ENCODE assay signal across 17 mouse cellular contexts in the genomic region with DNA sequence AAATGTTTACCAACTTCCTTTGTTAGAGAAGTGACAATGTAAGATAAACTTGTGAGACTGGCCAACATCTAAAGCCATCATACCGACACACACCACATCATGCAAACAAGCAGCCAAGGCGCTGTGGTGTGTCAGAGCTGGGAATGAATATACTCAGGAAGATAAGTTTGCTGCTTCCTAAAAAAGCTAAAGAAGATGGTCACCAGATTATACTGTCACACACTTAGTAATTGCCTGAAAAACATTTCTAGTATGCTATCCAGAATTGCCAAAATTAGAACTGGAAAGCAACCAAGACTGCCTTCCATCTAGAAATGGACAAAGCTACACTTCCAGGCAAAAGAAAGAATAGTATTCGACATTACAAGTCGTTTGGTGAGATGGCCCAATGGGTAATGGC.
"Had no signal": no experiment of that assay in that cellular context is flagged by ENCODE, and none has a peak within 500 bp of the region (broad histone marks: within the 10 kb centered on the region; RNA-seq: fewer than 3 reads in every experiment).

No protein-coding gene starts in this region.

- H3K36me3 ChIP-seq: liver, embryonic 15.5 days; lung, embryonic 15.5 days; midbrain, embryonic 13.5 days; midbrain, embryonic 15.5 days; neural tube, embryonic 12.5 days; stomach, embryonic 15.5 days had no signal

- ATAC-seq: liver, postnatal 0 days; lung, postnatal 0 days; midbrain, embryonic 13.5 days; midbrain, embryonic 15.5 days had no signal

- DNase-seq: liver, postnatal 0 days; lung, postnatal 14 days; lung, postnatal 36 days; right cerebral cortex, postnatal 14 days; thymus, adult 2 months; thymus, postnatal 25 days; thymus, postnatal 4 days had no signal

- H3K9ac ChIP-seq: liver, embryonic 15.5 days; liver, postnatal 0 days; lung, embryonic 15.5 days; midbrain, embryonic 13.5 days; midbrain, embryonic 15.5 days; neural tube, embryonic 12.5 days; stomach, embryonic 15.5 days had no signal

- H3K27me3 ChIP-seq: liver, embryonic 15.5 days; lung, embryonic 15.5 days; megakaryocyte, embryonic 14.5 days; midbrain, embryonic 13.5 days; midbrain, embryonic 15.5 days; neural tube, embryonic 12.5 days; stomach, embryonic 15.5 days had no signal

- H3K27ac ChIP-seq: liver, embryonic 15.5 days; lung, embryonic 15.5 days; macrophage; midbrain, embryonic 13.5 days; midbrain, embryonic 15.5 days; neural tube, embryonic 12.5 days; stomach, embryonic 15.5 days; stomach, postnatal 0 days had no signal

- H3K4me3 ChIP-seq: liver, embryonic 15.5 days; lung, embryonic 15.5 days; megakaryocyte, embryonic 14.5 days; midbrain, embryonic 13.5 days; midbrain, embryonic 15.5 days; neural tube, embryonic 12.5 days; stomach, embryonic 15.5 days had no signal

- H3K4me2 ChIP-seq: liver, embryonic 15.5 days; lung, embryonic 15.5 days; midbrain, embryonic 13.5 days; midbrain, embryonic 15.5 days; neural tube, embryonic 12.5 days; stomach, embryonic 15.5 days had no signal

- H3K4me1 ChIP-seq: liver, embryonic 15.5 days; lung, embryonic 15.5 days; megakaryocyte, embryonic 14.5 days; midbrain, embryonic 13.5 days; midbrain, embryonic 15.5 days; neural tube, embryonic 12.5 days; stomach, embryonic 15.5 days had no signal

- H3K9me3 ChIP-seq: liver, embryonic 15.5 days; lung, embryonic 15.5 days; midbrain, embryonic 13.5 days; midbrain, embryonic 15.5 days; neural tube, embryonic 12.5 days; stomach, embryonic 15.5 days had no signal
